ENCODE assay signal across 12 mouse cellular contexts in the genomic region with DNA sequence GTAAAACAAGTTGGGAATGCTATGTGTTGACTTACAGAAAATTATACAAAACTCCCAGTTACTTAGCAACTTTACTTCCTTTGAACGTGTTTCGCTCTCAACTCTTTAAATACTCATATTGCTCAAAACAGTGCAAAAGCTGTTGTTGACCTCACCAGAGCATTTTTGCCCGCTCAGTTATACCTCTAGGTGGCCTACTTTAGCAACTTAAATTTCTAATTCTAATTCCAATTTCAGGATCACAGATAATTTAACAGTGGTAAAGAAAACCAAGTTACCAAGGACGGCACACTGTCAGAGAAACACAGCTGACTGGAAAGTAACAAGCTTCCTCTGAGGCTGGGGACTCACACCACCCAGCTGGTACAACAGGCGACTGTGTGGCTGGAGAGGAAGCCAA. TPM values are rescaled to one million over a fixed set of nuclear protein-coding genes. Genes with fewer than 3 reads are reported as not detected.
DNase-seq lines count a peak whose midpoint lies in the region; ATAC-seq lines count a peak whose summit lies in the region.
"Had no signal": no experiment of that assay in that cellular context is flagged by ENCODE, and none has a peak within 500 bp of the region (broad histone marks: within the 10 kb centered on the region; RNA-seq: fewer than 3 reads in every experiment).

No protein-coding gene starts in this region.

- no peaks in the 10 kb centered on the region for H3K27me3 ChIP-seq in hindbrain, embryonic 13.5 days
- H3K27me3 ChIP-seq: lung, embryonic 15.5 days had no signal

- H3K36me3 ChIP-seq in hindbrain, embryonic 13.5 days: peaks cover 26% of the 10 kb centered on the region

- no peak for ATAC-seq in hindbrain, embryonic 13.5 days (ENCODE audit: low FRiP score)
- ATAC-seq: midbrain, embryonic 16.5 days had no signal

- no peak overlapping the region for H3K4me3 ChIP-seq in hindbrain, embryonic 13.5 days
- H3K4me3 ChIP-seq: erythroblast, embryonic 14.5 days; lung, embryonic 15.5 days had no signal

- no peaks in the 10 kb centered on the region for H3K9me3 ChIP-seq in hindbrain, embryonic 13.5 days
- H3K9me3 ChIP-seq: lung, embryonic 15.5 days had no signal

- DNase-seq in adrenal gland, postnatal 14 days: peak; percentile 4
- no peak for DNase-seq in adrenal gland, postnatal 25 days
- DNase-seq in kidney, postnatal 14 days: peak; percentile 2
- no peak for DNase-seq in kidney, adult 18-20 months
- DNase-seq in A20 (ENCODE audit: low read depth, low spot score): peak; percentile 40
- DNase-seq in brain, adult 2 months (ENCODE audit: low read depth, low spot score): peak; percentile 30
- no peak for DNase-seq in embryo, embryonic 10 days (ENCODE audit: low spot score)

- no peak overlapping the region for H3K9ac ChIP-seq in hindbrain, embryonic 13.5 days
- H3K9ac ChIP-seq: lung, embryonic 15.5 days had no signal

- no peak overlapping the region for H3K4me2 ChIP-seq in hindbrain, embryonic 13.5 days
- H3K4me2 ChIP-seq: heart, embryonic 11.5 days; lung, embryonic 15.5 days had no signal

- WGBS in hindbrain, embryonic 13.5 days: 94% methylated on average over 5 of the region's 5 CpGs

- no peaks in the 10 kb centered on the region for H3K4me1 ChIP-seq in hindbrain, embryonic 13.5 days (replicated peaks)
- H3K4me1 ChIP-seq: lung, embryonic 15.5 days had no signal

- H3K27ac ChIP-seq in hindbrain, embryonic 13.5 days: no peak overlapping the region
- H3K27ac ChIP-seq: lung, embryonic 15.5 days had no signal

RNA-seq across cellular contexts. Expression of a gene that starts 33.7 kb away (rescaled TPM):
- 36.6 and 38.2 TPM in 2 replicates for total RNA-seq in adrenal gland, postnatal 14 days (2021)
- total RNA-seq in adrenal gland, postnatal 25 days (2021): 27.0 and 29.9 TPM in 2 replicates
- polyA plus RNA-seq in hindbrain, embryonic 13.5 days (2015; fragmentation: Nextera tagmentation; extraction: Ambion mirVana): 102 and 108 TPM in 2 replicates

Comparison
In these comparisons a context has a peak if more than half of its experiments do, and no peak if none do; other contexts are left out.
1. DNase-seq: peak in adrenal gland, postnatal 14 days (single experiment), kidney, postnatal 14 days (single experiment), A20 (single experiment) and brain, adult 2 months (single experiment); none in adrenal gland, postnatal 25 days (single experiment), kidney, adult 18-20 months (single experiment) and embryo, embryonic 10 days (single experiment).